Mouse (Mus musculus): ENCODE results near the gene Meis1. TPM values are rescaled to one million over a fixed set of nuclear protein-coding genes. Genes with fewer than 3 reads are reported as not detected.

The Meis1 gene
- polyA plus RNA-seq, 1 experiment from 2014 or later, result 44.7 TPM

DNA sequence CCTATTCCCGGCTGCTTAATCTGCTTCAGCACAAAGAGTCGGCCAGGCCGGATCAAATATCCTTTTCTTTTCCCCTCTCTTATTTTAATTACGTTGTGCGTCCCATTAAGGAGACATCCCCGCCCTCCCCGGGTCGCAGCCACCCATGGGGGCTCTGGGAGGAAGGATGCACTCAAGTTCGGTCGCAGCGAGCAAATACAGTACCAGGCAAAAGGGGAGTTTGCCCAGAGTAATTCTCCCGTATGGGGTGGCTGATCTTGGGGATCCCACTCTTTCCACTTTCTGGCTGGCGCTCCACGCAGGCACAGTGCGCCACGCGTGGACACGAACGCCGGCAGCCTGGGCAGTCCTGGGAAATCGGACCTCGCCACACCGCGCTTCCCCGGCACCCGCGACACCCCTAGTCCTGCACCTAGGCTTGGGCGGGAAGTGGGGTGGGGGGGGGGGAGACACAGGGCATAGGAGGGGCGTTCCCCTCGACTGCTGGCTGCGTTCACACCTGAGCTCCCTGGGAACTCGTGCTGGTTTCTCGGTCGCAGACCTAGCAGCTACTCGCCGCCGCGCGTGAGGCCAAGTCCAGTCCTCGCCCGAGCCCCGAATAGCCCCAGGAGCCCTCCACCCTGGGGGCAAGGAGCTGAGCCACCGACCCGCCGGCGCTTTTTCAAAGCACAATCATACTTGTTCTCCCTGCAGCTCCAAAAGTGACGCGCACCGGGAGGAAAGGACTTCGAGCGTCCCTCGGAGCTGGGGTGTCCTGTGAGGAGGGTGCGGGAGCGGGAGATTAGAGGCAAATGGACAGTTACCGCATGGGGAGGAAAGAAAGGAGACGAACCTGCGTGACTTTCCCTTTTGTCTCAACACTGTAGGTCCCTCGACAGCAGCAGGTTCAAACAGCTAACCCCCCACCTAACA lies 147.4 kb downstream of the Meis1 start:
- WGBS, result under 1% methylated on average over 58 of the region's 58 CpGs
- DNase-seq (ENCODE audit: low spot score), result peak; percentile 55
- peak overlapping the region; percentile 54; the same call in 1 of the 2 replicates for H3K27ac ChIP-seq (ENCODE audit: low read depth, low read length)

GRCm38 (mm10) chr11:18870121-18870931 lies 148.5 kb downstream of the Meis1 start:
- Histone ChIP-seq H3K27ac (ENCODE audit: low read depth, low read length) (peak overlapping the region; percentile 52), H3K36me3 (ENCODE audit: control insufficient read depth, insufficient read depth, low read length) (no peaks in the 10 kb centered on the region), H3K4me1 (replicated peaks; ENCODE audit: control insufficient read depth, insufficient read depth, low read length) (peaks cover 10% of the 10 kb centered on the region; the same call in 1 of the 2 replicates), H3K4me3 (ENCODE audit: low read depth, low read length) (peak overlapping the region; percentile 45; the same call in 1 of the 2 replicates), H3K9ac (ENCODE audit: low read depth, low read length) (no peak overlapping the region), H3K9me3 (ENCODE audit: control insufficient read depth, low read length) (no peaks in the 10 kb centered on the region), H3K27me3 (replicated peaks; ENCODE audit: control insufficient read depth, insufficient read depth, low read length) (peaks cover 44% of the 10 kb centered on the region), H3K4me2 (peak overlapping the region; percentile 70)
- no peak for ATAC-seq (replicated peaks; ENCODE audit: low FRiP score)
- no peak for DNase-seq (ENCODE audit: low spot score)
- WGBS, result 4% methylated on average over 25 of the region's 25 CpGs

More for the DNA sequence above, 147.4 kb downstream of the Meis1 start:
- Histone ChIP-seq H3K9me3 (ENCODE audit: control insufficient read depth, low read length) (no peaks in the 10 kb centered on the region), H3K4me2 (peak overlapping the region; percentile 70), H3K4me1 (replicated peaks; ENCODE audit: control insufficient read depth, insufficient read depth, low read length) (peaks cover 14% of the 10 kb centered on the region), H3K4me3 (ENCODE audit: low read depth, low read length) (peak overlapping the region; percentile 45), H3K9ac (ENCODE audit: low read depth, low read length) (peak overlapping the region; percentile 32), H3K27me3 (replicated peaks; ENCODE audit: control insufficient read depth, insufficient read depth, low read length) (peaks cover 55% of the 10 kb centered on the region), H3K36me3 (ENCODE audit: control insufficient read depth, insufficient read depth, low read length) (no peaks in the 10 kb centered on the region)
- peak; percentile 44 for ATAC-seq (replicated peaks; ENCODE audit: low FRiP score)

GRCm38 (mm10) chr11:18869429-18869969 lies 149.3 kb downstream of the Meis1 start:
- Histone ChIP-seq H3K4me2 (no peak overlapping the region), H3K27me3 (replicated peaks; ENCODE audit: control insufficient read depth, insufficient read depth, low read length) (peaks cover 36% of the 10 kb centered on the region), H3K27ac (ENCODE audit: low read depth, low read length) (no peak overlapping the region), H3K4me1 (replicated peaks; ENCODE audit: control insufficient read depth, insufficient read depth, low read length) (0 out of 2 replicates have a peak, but pooled peaks cover 6% of the 10 kb centered on the region), H3K4me3 (ENCODE audit: low read depth, low read length) (no peak overlapping the region), H3K9ac (ENCODE audit: low read depth, low read length) (no peak overlapping the region), H3K36me3 (ENCODE audit: control insufficient read depth, insufficient read depth, low read length) (no peaks in the 10 kb centered on the region), H3K9me3 (ENCODE audit: control insufficient read depth, low read length) (no peaks in the 10 kb centered on the region)
- DNase-seq (ENCODE audit: low spot score) (no peak), ATAC-seq (replicated peaks; ENCODE audit: low FRiP score) (no peak)
- 31% methylated on average over 5 of the region's 6 CpGs for WGBS

GRCm38 (mm10) chr11:18867665-18868064 lies 151.1 kb downstream of the Meis1 start:
- 73% methylated on average over 2 of the region's 2 CpGs for WGBS

DNA sequence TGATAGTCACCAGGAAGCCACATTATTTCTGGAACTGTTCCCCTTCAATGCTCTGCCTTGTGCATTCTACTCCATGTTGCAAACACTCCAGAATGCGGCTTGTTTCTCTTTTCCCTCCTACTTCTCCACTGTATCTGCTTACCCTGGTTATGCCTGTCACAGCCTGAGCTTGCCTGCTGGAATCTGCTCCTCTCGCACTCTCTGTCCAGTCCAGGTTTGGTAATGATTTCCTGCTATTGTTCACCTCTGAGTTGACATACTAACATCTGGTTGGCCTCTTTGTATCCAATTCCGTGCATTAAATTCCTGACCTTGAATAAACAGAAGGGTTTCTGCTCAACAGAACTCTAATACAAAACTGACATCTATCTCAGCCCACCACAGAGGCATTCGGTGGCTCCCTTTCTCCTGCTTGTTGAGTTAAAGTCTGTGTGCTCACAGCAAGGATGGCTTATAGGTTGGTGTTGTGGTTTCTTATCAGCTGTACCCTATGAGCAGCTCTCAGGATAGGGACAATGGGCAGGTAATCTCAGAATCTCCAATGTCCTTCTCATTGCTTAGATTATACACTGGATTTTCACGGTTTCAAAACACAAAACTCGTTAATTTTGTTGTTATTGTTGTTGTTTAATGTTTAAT lies 152.5 kb downstream of the Meis1 start:
- DNase-seq (ENCODE audit: low spot score) (no peak), ATAC-seq (replicated peaks; ENCODE audit: low FRiP score) (no peak)
- H3K9ac ChIP-seq (ENCODE audit: low read depth, low read length), result no peak overlapping the region
- no peaks in the 10 kb centered on the region for H3K36me3 ChIP-seq (ENCODE audit: control insufficient read depth, insufficient read depth, low read length)
- H3K4me1 ChIP-seq (replicated peaks; ENCODE audit: control insufficient read depth, insufficient read depth, low read length), result 0 out of 2 replicates have a peak, but pooled peaks cover 5% of the 10 kb centered on the region
- no peaks in the 10 kb centered on the region for H3K9me3 ChIP-seq (ENCODE audit: control insufficient read depth, low read length)
- H3K4me3 ChIP-seq (ENCODE audit: low read depth, low read length), result no peak overlapping the region
- 33% methylated on average over 6 of the region's 6 CpGs for WGBS
- H3K27ac ChIP-seq (ENCODE audit: low read depth, low read length), result no peak overlapping the region
- H3K4me2 ChIP-seq, result no peak overlapping the region
- peaks cover 18% of the 10 kb centered on the region for H3K27me3 ChIP-seq (replicated peaks; ENCODE audit: control insufficient read depth, insufficient read depth, low read length)

More at GRCm38 (mm10) chr11:18867665-18868064, 151.1 kb downstream of the Meis1 start:
- Histone ChIP-seq H3K9me3 (ENCODE audit: control insufficient read depth, low read length) (no peaks in the 10 kb centered on the region), H3K4me3 (ENCODE audit: low read depth, low read length) (no peak overlapping the region), H3K36me3 (ENCODE audit: control insufficient read depth, insufficient read depth, low read length) (no peaks in the 10 kb centered on the region), H3K27me3 (replicated peaks; ENCODE audit: control insufficient read depth, insufficient read depth, low read length) (peaks cover 26% of the 10 kb centered on the region), H3K4me1 (replicated peaks; ENCODE audit: control insufficient read depth, insufficient read depth, low read length) (0 out of 2 replicates have a peak, but pooled peaks cover 5% of the 10 kb centered on the region), H3K9ac (ENCODE audit: low read depth, low read length) (no peak overlapping the region), H3K4me2 (no peak overlapping the region), H3K27ac (ENCODE audit: low read depth, low read length) (no peak overlapping the region)
- DNase-seq (ENCODE audit: low spot score) (no peak), ATAC-seq (replicated peaks; ENCODE audit: low FRiP score) (no peak)

DNA sequence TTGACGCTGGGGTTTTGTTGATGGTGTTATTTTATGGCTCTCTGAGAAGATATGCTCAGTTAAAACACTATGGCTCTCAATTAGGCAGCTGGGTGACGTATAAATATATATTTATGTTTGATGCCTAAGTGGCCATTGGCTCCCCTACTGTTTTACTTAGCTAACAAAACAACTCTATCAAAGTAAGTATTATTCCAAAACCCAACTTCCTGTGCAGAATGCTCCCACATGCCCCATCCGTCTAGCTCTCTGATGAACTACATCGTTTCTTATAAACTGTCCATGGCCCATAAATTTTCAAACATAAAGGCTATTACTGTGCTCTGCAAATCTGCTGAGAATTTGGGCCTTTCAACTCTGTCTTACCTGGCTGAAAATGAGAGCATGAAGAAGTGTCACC lies 168.0 kb downstream of the Meis1 start:
- H3K4me2 ChIP-seq, result no peak overlapping the region
- no peak overlapping the region for H3K9ac ChIP-seq (ENCODE audit: low read depth, low read length)
- H3K9me3 ChIP-seq (ENCODE audit: control insufficient read depth, low read length), result no peaks in the 10 kb centered on the region
- no peak overlapping the region for H3K4me3 ChIP-seq (ENCODE audit: low read depth, low read length)
- H3K4me1 ChIP-seq (replicated peaks; ENCODE audit: control insufficient read depth, insufficient read depth, low read length), result no peaks in the 10 kb centered on the region
- no peak overlapping the region for H3K27ac ChIP-seq (ENCODE audit: low read depth, low read length)
- H3K36me3 ChIP-seq (ENCODE audit: control insufficient read depth, insufficient read depth, low read length), result no peaks in the 10 kb centered on the region
- H3K27me3 ChIP-seq (replicated peaks; ENCODE audit: control insufficient read depth, insufficient read depth, low read length), result no peaks in the 10 kb centered on the region
- DNase-seq (ENCODE audit: low spot score), result no peak
- ATAC-seq (replicated peaks; ENCODE audit: low FRiP score), result no peak
- WGBS, result 81% methylated on average over 4 of the region's 4 CpGs

GRCm38 (mm10) chr11:18847650-18848049 lies 171.1 kb downstream of the Meis1 start:
- DNase-seq (ENCODE audit: low spot score) (no peak), ATAC-seq (replicated peaks; ENCODE audit: low FRiP score) (no peak)
- Histone ChIP-seq H3K9me3 (ENCODE audit: control insufficient read depth, low read length) (no peaks in the 10 kb centered on the region), H3K4me3 (ENCODE audit: low read depth, low read length) (no peak overlapping the region), H3K4me2 (no peak overlapping the region), H3K9ac (ENCODE audit: low read depth, low read length) (no peak overlapping the region), H3K27me3 (replicated peaks; ENCODE audit: control insufficient read depth, insufficient read depth, low read length) (no peaks in the 10 kb centered on the region), H3K4me1 (replicated peaks; ENCODE audit: control insufficient read depth, insufficient read depth, low read length) (no peaks in the 10 kb centered on the region), H3K36me3 (ENCODE audit: control insufficient read depth, insufficient read depth, low read length) (no peaks in the 10 kb centered on the region), H3K27ac (ENCODE audit: low read depth, low read length) (no peak overlapping the region)
- 83% methylated on average over 3 of the region's 3 CpGs for WGBS

DNA sequence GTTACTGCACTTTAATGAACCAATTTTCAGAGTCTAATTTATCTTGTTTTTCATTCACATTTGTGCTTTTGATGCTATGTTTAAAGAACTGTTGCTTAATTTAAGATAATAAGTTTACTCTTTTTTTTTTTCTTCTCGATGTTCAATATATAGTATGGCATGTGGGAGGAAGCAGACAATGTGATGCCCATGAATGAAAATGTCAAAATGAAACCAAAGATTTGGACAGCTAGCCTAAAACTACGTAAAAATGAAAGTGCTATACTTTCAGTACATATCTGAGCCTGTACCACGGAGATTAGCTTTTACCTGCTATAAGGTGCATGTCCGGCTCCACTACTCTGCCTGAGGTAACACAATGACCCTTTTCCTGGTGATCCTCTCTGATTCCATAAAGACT lies 172.3 kb downstream of the Meis1 start:
- Histone ChIP-seq H3K9me3 (ENCODE audit: control insufficient read depth, low read length) (no peaks in the 10 kb centered on the region), H3K36me3 (ENCODE audit: control insufficient read depth, insufficient read depth, low read length) (no peaks in the 10 kb centered on the region), H3K9ac (ENCODE audit: low read depth, low read length) (no peak overlapping the region), H3K27me3 (replicated peaks; ENCODE audit: control insufficient read depth, insufficient read depth, low read length) (no peaks in the 10 kb centered on the region), H3K4me2 (no peak overlapping the region), H3K4me3 (ENCODE audit: low read depth, low read length) (no peak overlapping the region), H3K4me1 (replicated peaks; ENCODE audit: control insufficient read depth, insufficient read depth, low read length) (no peaks in the 10 kb centered on the region), H3K27ac (ENCODE audit: low read depth, low read length) (no peak overlapping the region)
- WGBS, result 86% methylated on average over 4 of the region's 4 CpGs
- DNase-seq (ENCODE audit: low spot score), result no peak
- ATAC-seq (replicated peaks; ENCODE audit: low FRiP score), result no peak
